Mouse (Mus musculus): ENCODE results near the gene Gm4763. TPM values are rescaled to one million over a fixed set of nuclear protein-coding genes. Genes with fewer than 3 reads are reported as not detected.

Gene Gm4763
- not detected for polyA plus RNA-seq (2017; shearing (Covaris generic))

GRCm38 (mm10) chr7:24726808-24727207 is at the start of gene Gm4763:
Gene Gm4763 (minus strand): TSS chr7:24726908.

DNA sequence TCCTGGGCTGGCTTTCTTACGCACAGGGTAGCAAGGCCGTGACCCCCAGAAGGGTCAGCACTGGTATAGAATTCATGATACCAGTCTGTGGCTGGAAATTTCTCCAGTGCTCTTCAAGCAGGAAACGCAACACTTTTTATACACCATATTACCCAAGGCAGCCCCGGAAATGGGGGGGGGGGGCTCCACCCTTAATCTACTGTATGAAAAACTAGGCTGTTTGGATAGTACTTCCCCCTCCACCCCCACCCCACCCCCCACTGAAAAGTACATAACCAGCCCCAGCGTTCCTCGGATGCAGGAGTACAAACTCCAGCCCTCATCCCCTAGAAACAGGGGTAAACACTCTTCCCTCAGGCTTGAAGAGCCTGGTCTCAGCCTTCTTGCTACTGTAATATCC is 33.5 kb upstream of the Gm4763 start, which contains the start of gene Cd177:
TSS of gene Cd177 (minus strand) at position 101 of the 400 bp plus-strand sequence.

GRCm38 (mm10) chr7:24708832-24709292 is 17.8 kb downstream of the Gm4763 start, which contains the start of gene BC049730:
Gene BC049730 (plus strand): TSS chr7:24709242.

GRCm38 (mm10) chr7:24676575-24676974 is 50.1 kb downstream of the Gm4763 start, which contains the start of gene Tex101:
Gene Tex101 (minus strand): TSS chr7:24676675.

Other genes starting within 250 kb of the Gm4763 start
- gene Cadm4, start 244.9 kb downstream of the Gm4763 start, polyA plus RNA-seq (2017; shearing (Covaris generic)), result not detected
- gene Zfp428, start 219.9 kb downstream of the Gm4763 start, polyA plus RNA-seq (2017; shearing (Covaris generic)), result 2.2 TPM
- not detected for gene AC161166.1, start 214.5 kb downstream of the Gm4763 start, polyA plus RNA-seq (2017; shearing (Covaris generic))
- gene Irgq, start 196.2 kb downstream of the Gm4763 start, polyA plus RNA-seq (2017; shearing (Covaris generic)), result 4.8 TPM
- not detected for gene Pinlyp, start 180.8 kb downstream of the Gm4763 start, polyA plus RNA-seq (2017; shearing (Covaris generic))
- 75.0 TPM for gene Xrcc1, start 180.6 kb downstream of the Gm4763 start, polyA plus RNA-seq (2017; shearing (Covaris generic))
- 19.1 TPM for gene Ethe1, start 139.4 kb downstream of the Gm4763 start, polyA plus RNA-seq (2017; shearing (Covaris generic))
- 0.47 TPM for gene Zfp575, start 139.3 kb downstream of the Gm4763 start, polyA plus RNA-seq (2017; shearing (Covaris generic))
- gene Phldb3, start 116.1 kb downstream of the Gm4763 start, polyA plus RNA-seq (2017; shearing (Covaris generic)), result 1.3 TPM
- gene Lypd3, start 90.4 kb downstream of the Gm4763 start, polyA plus RNA-seq (2017; shearing (Covaris generic)), result not detected
- gene Tex101, start 50.2 kb downstream of the Gm4763 start, polyA plus RNA-seq (2017; shearing (Covaris generic)), result not detected
- not detected for gene BC049730, start 17.7 kb downstream of the Gm4763 start, polyA plus RNA-seq (2017; shearing (Covaris generic))
- gene Cd177, start 33.4 kb upstream of the Gm4763 start, polyA plus RNA-seq (2017; shearing (Covaris generic)), result 0.53 TPM
- not detected for gene Ceacam10, start 50.3 kb upstream of the Gm4763 start, polyA plus RNA-seq (2017; shearing (Covaris generic))
- 45.5 TPM for gene Gm9844, start 135.3 kb upstream of the Gm4763 start, polyA plus RNA-seq (2017; shearing (Covaris generic))
- 0.18 TPM for gene Lypd4, start 143.0 kb upstream of the Gm4763 start, polyA plus RNA-seq (2017; shearing (Covaris generic))
- gene Dmrtc2, start 143.1 kb upstream of the Gm4763 start, polyA plus RNA-seq (2017; shearing (Covaris generic)), result not detected
- 4,660 TPM for gene Rps19, start 157.5 kb upstream of the Gm4763 start, polyA plus RNA-seq (2017; shearing (Covaris generic))
- 10.5 TPM for gene Cd79a, start 170.5 kb upstream of the Gm4763 start, polyA plus RNA-seq (2017; shearing (Covaris generic))
- gene Arhgef1, start 176.0 kb upstream of the Gm4763 start, polyA plus RNA-seq (2017; shearing (Covaris generic)), result 2,006 TPM
- gene Gm4881, start 217.6 kb upstream of the Gm4763 start, polyA plus RNA-seq (2017; shearing (Covaris generic)), result not detected
- gene Rabac1, start 245.8 kb upstream of the Gm4763 start, polyA plus RNA-seq (2017; shearing (Covaris generic)), result 596 TPM

Data from CD4-positive, CD25-positive, alpha-beta regulatory T cell (primary cell).